Mouse (Mus musculus) cerebellum, postnatal 4 days (tissue): ENCODE results near the gene Ccdc74a.
A peak's percentile ranks its signal among the peaks of the same experiment; 100 is the strongest.
"Not testable (repeated sequence)": the region's sequence is repeated elsewhere in the genome, so short reads cannot be mapped to it uniquely, and the experiment has no call there.

ENCODE experiments used
- DNase-seq, 2 experiments: peaks; one replicate each; pipeline ENCODE4 v3.0.0; 2022; ENCODE audit warnings: low spot score in 2 of 2, mixed read lengths in 1 of 2

Gene Ccdc74a

DNA sequence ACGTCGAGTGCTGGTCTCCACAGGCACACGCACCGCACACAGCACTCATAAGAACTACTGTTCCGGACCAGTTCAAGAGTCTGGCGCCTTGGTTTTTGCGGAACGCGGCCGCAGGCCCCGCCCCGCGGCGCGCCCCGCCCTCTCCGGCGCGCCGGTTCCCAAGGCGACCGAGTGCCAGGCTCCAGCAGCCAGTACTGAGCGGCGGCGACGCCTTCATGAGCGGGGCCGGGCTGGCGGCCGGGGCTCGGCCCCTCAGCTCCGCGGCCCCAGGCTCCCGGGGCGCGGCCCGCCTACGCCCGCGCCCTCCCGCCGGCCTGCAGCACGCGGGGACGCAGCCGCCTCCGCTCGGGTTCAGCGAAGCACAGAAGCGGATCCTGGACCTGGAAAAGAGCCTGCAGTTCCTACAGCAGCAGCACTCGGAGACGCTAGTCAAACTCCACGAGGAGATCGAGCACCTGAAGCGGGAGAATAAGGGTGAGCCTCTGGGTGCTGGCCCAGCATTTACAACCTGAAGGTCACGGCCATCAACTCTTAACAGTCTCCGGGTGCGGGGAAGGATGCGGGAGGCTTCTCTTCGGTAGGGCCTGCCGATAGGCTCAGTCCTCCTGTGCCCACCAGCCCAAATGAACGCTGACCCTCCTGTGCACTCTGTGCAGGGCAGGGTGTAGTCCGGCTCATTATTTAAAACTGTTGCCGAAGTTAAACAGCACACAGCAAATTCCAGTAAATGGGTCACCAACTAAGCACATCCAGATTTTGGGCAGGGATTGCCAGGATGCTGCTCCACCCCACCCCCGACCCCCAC is at the start of gene Ccdc74a:
Gene Ccdc74a, plus strand, starts transcription at position 161 of the 805 bp plus-strand sequence.
- peak; percentile 62 to 76 for DNase-seq

DNA sequence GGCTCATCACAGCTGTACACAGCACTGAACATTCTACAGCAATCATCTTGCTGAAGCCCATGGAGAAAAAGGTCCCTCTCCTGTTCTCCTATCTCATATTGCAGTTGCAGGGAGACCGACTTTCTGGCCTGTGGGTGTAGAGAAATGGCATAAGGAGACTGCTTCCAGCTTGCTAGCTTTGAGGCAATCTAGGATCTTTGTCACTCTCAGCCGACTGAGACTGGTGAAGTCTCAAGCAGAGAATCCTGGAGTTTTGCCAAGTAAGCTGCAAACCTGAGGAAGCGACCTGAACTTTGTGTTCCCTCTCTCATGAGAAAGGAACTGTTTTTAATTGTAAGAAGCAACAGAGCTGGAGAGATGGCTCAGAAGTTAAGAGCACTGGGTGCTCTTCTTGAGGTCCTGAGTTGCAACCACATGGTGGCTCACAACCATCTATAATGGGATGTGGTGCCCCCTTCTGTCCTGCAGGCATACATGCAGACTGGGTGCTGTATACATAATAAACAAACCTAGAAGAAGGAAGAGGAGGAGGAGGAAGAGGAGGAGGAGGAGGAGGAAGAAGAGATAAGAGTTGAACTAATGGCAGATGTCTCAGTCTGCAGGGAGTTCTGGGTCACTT is 45.2 kb upstream of the Ccdc74a start:
- DNase-seq = no peak

- no peak for DNase-seq
Measured at GRCm38 (mm10) chr16:17604941-17605340, 41.3 kb upstream of the Ccdc74a start.

- no peak for DNase-seq
Measured at GRCm38 (mm10) chr16:17605684-17606083, 40.6 kb upstream of the Ccdc74a start.

- DNase-seq = no peak
Measured at GRCm38 (mm10) chr16:17611383-17611782, 34.9 kb upstream of the Ccdc74a start.

DNA sequence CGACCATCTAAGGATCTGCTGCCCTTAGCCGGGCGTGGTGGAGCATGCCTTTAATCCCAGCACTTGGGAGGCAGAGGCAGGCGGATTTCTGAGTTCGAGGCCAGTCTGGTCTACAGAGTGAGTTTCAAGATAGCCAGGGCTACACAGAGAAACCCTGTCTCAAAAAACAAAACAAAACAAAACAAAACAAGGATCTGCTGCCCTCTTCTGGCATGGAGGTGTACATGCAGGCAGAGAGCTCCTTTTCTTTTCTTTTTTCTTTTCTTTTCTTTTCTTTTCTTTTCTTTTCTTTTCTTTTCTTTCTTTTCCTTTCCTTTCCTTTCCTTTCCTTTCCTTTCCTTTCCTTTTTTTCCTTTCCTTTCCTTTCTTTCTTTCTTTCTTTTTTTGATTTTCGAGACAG is 31.5 kb upstream of the Ccdc74a start:
- DNase-seq = not testable (repeated sequence)

- no peak for DNase-seq
Measured at GRCm38 (mm10) chr16:17616212-17616611, 30.1 kb upstream of the Ccdc74a start.

DNA sequence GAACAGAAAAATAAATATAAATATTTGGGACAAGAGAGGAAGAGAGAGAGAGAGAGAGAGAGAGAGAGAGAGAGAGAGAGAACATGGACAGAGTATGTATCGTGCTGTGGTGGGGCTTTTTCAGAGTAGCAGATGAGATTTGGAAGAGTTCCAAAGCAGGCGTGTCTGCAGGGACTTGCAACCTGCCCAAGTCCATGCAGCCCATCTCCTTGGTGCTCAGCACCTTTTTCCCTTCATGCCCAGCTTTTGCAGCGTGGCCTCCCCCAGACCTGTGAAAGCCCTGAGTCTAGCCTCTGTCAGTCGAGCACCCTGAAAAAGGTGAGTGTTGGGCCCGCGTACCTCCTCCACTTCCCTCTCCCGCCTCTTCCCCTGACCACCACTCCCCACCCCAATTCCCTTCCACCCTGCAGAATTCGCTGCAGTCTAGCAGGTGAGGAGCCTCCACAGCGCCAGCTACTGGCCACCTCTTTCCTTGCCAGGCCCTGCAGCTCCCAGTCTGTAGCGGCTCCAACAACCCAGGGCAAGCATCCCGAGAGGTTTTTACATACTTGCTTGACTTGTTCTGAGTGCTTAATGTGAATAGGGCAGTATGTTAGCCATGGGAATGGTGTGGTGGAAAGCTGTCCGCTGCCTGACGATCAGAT is 28.2 kb upstream of the Ccdc74a start:
- DNase-seq = peak in 1 of 2 experiments; percentile 48

GRCm38 (mm10) chr16:17619198-17620105 is 26.8 kb upstream of the Ccdc74a start, which contains the start of gene Smpd4:
Gene Smpd4 (plus strand): TSS chr16:17619354.
- DNase-seq = peak; percentile 93 to 96

GRCm38 (mm10) chr16:17621936-17622335 is 24.3 kb upstream of the Ccdc74a start:
- no peak for DNase-seq

DNA sequence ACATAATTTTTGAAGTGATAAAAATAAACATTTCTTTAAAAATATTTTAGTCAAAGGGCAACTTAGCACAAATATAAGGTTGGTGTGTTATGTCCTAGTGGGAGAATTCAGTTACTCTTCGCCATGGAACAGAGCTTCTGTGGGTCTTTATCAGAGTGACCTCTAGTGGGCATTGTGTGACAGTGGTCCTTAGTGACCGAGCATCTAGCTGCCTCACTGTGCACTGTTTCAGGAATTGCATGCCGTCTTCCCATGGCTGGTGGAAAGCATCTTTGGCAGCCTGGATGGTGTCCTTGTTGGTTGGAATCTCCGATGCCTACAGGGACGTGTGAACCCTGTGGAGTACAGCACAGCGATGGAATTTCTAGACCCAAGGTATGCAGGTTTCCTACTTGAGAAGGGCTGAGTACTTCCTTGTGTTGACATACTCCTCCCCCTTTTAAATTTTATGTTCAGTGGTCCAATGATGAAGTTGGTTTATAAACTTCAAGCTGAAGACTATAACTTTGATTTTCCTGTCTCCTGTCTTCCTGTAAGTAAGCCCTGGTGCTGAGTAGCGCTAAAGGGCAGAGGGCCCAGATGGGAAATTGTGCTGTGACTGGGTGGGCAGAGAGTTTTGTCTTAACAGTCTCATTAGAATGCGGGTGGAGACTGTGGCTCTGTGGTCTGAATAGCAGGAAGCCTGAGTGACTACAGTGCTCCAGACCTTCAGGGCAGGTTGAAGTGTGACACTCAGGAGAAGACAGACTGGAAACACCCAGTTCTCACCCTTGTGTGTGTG is 20.6 kb upstream of the Ccdc74a start:
- no peak for DNase-seq

DNA sequence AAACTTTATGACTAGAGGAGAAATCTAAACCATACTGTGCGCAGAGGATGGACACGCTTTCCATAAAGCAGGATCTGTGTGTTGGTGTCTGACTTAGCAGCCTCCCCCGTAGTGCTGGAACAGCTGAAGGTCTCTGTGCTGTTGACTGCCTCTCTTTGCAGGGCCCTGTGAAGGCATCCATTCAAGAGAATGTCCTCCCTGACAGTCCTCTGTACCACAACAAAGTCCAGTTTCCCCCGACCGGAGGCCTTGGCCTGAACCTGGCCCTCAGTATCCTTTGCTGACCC is 20.1 kb upstream of the Ccdc74a start:
- DNase-seq = no peak

- no peak for DNase-seq
Measured at GRCm38 (mm10) chr16:17632580-17632979, 13.7 kb upstream of the Ccdc74a start.

DNA sequence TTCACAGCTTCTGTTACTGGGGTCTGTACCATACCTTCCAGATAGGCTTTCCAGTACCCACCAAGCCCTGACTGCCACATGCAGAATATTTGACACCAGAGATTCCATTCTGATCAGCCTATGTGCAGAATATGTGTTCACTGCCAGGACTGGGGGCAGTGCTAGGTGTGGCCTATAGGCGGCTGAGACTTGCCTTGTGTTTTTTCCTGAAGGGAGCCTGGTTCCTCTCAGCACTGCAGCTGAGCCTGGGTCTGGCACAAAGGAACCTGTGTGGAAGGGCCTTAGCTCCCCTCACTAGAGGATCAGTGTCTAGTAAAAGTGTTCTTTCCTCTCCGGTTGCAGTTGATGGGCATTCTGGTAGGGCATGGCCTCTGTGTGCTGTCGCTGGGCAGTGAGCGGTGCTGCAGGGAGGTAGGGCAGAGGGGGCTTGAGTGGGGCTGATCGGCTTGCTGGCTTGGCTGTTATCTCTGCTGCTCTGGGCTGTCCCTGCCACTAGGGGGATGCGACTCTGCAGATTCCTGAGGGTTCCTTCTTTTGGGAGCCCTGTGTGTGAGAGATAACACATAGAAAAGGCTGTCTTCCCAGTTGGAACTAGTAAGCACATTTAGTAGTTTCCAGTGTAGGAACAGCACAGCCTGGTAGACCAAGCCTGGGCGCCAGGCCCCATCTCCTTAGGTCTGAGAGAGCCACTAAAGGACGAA is 12.6 kb upstream of the Ccdc74a start:
- DNase-seq = no peak

- DNase-seq = no peak
Measured at GRCm38 (mm10) chr16:17636904-17637303, 9.4 kb upstream of the Ccdc74a start.

DNA sequence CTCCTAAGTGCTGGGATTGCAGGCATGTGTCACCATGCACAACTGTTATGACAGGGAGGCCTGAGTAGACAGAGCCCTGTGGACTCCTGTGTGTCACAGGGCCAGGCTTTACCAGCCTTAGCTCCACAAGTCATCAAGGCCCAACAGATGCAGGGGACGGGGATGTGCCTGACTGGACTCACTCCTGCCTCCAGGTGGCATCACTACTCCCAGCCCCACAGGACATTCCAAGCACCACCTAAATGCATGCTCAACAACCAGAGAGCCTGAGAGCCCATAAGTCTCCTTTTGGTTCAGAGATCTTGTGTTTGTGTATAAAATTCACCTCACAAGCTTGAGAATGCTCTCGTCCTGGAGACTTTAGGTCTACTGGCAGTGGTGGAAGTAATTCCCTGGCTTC is 8.7 kb upstream of the Ccdc74a start:
- no peak for DNase-seq

DNA sequence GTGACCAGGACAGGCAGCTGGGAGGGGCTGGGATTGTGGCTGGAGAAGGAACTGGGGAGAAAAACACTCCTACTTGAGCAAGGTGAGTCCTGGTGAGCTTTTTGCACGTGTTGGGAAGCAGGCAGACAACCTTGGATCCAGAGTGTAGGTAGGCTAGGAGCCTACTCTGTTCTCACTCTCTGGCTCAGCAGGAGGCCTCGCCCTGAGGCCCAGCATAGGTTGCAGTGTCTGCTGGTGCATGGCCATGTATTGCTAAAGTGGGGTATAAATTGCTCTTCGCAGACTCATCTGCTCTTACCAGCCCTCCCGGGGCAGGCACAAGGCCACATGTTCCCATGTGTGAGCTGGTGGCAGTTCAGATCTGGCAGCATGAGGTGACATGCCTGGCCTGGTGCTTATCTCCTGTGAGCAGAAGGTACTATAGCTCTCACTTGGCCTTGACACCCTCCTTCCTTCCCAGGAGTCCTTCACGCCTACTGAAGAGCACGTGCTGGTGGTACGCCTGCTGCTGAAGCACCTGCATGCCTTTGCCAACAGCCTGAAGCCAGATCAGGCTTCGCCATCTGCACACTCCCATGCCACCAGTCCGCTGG is 8.1 kb upstream of the Ccdc74a start:
- no peak for DNase-seq

- no peak for DNase-seq
Measured at GRCm38 (mm10) chr16:17639081-17639480, 7.2 kb upstream of the Ccdc74a start.

DNA sequence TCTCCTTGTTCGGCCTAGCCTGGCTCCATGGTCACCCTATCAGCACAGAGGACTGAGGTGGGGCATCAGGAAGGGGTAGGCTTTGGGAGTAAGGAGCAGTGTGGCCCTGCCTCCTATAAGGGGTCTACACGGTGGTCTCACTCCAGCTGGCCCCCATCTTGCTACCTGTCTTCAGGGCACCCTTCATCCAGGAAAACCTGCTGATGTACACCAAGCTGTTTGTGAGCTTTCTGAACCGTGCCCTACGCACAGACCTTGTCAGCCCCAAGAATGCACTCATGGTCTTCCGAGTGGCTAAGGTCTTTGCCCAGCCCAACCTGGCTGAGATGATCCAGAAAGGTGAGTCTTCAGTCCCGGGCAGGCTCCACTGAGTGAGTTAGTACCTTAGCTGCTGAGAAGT is 6.3 kb upstream of the Ccdc74a start:
- DNase-seq = no peak

DNA sequence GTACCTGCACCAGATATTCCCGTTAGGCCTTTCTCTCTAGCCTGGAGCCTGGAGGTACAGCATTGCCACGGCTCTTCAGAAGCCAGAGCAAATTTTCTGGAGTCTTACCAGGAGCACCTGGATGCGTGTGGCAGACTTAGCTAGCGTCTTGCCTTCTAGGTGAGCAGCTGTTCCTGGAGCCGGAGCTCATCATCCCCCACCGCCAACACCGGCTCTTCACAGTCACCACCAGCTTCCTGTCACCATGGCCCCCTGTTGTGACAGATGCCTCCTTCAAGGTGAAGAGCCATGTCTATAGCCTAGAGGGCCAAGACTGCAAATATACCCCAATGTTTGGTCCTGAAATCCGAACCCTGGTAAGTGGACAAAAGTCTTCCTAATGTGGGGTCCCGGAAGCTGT is 5.6 kb upstream of the Ccdc74a start:
- DNase-seq = no peak
